Mouse (Mus musculus): ENCODE data around the gene H2-Ob. TPM values are rescaled to one million over a fixed set of nuclear protein-coding genes. Genes with fewer than 3 reads are reported as not detected.

Gene H2-Ob
- polyA plus RNA-seq, 1 experiment from 2014 or later = not detected

DNA sequence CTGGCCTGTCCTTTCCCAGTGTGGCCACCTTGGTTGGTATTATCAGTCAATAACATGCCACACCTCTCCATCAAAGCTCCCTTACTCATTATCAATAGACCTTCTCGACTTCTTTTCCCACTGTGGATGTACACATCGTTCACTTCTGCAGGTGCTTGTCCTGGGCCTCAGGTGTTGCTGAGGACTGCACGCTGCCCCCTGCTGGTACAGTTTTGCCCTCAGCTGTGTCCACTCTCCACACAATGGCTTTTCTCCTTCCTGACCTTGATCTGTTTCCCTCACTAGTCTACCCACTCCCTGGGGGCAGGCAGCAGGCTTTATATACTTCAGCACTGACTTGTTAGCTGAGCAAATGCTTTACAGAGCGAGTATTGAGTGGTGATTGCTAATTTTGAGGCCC lies 47.1 kb downstream of the H2-Ob start:
- Histone ChIP-seq H3K27me3 (peaks cover 8% of the 10 kb centered on the region), H3K9me3 (no peaks in the 10 kb centered on the region)
- WGBS = 53% methylated on average over 4 of the region's 4 CpGs

DNA sequence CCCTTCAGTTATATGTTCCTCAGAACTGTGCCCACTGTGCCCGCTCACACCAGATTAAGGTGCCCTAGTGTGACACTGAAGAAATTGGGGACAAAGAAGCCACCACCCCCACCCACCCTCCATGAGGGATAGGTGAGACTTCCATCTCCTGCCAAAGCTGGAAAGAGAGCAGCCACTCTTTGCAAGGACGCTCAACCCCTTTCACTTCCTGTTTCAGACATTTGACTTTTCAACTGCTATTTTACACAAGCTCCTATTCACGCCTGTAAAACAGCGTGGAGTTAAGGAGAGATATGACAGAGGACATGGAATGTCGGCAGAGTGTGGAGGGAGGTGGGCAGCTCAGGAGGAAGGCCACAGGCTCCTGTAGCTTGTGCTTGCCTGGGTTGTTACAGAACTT lies 47.8 kb downstream of the H2-Ob start:
- H3K4me3 ChIP-seq (replicated peaks) = no peak overlapping the region
- no peaks in the 10 kb centered on the region for H3K36me3 ChIP-seq
- no peak for ATAC-seq (ENCODE audit: insufficient number of reproducible peaks, insufficient read depth, low FRiP score, low TSS enrichment, low read depth)
- H3K9ac ChIP-seq (replicated peaks) = no peak overlapping the region
- H3K27me3 ChIP-seq = peaks cover 7% of the 10 kb centered on the region
- H3K4me2 ChIP-seq = no peak overlapping the region
- H3K27ac ChIP-seq = no peak overlapping the region
- H3K4me1 ChIP-seq (replicated peaks) = no peaks in the 10 kb centered on the region
- no peaks in the 10 kb centered on the region for H3K9me3 ChIP-seq
- 79% methylated on average over 5 of the region's 5 CpGs for WGBS

More for the DNA sequence above, 47.1 kb downstream of the H2-Ob start:
- Histone ChIP-seq H3K27ac (no peak overlapping the region), H3K4me1 (replicated peaks) (no peaks in the 10 kb centered on the region), H3K4me3 (replicated peaks) (no peak overlapping the region), H3K9ac (replicated peaks) (no peak overlapping the region), H3K36me3 (no peaks in the 10 kb centered on the region), H3K4me2 (no peak overlapping the region)
- no peak for ATAC-seq (ENCODE audit: insufficient number of reproducible peaks, insufficient read depth, low FRiP score, low TSS enrichment, low read depth)

DNA sequence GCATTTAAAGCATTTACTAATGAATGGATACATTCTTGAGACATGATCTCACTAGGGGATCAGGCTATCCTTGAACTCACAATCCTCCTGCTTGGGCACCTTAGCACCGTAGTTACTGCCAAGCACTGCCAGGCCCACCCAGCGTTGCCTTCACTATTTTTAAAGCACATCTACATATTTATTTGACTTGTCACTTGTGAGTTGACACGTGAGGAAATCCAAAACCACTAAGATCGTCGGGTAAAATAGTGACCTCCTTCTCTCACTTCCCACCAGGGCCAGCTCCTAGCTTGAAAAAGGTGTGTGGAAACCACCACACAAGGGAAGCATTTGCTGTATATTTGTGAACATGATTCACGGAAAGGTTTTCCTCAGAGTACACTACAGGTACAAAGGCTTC lies 48.3 kb downstream of the H2-Ob start:
- Histone ChIP-seq H3K36me3 (no peaks in the 10 kb centered on the region), H3K27me3 (peaks cover 7% of the 10 kb centered on the region), H3K4me2 (no peak overlapping the region), H3K4me3 (replicated peaks) (no peak overlapping the region), H3K4me1 (replicated peaks) (no peaks in the 10 kb centered on the region), H3K9me3 (no peaks in the 10 kb centered on the region), H3K9ac (replicated peaks) (no peak overlapping the region), H3K27ac (no peak overlapping the region)
- WGBS = 66% methylated on average over 6 of the region's 6 CpGs
- ATAC-seq (ENCODE audit: insufficient number of reproducible peaks, insufficient read depth, low FRiP score, low TSS enrichment, low read depth) = no peak

DNA sequence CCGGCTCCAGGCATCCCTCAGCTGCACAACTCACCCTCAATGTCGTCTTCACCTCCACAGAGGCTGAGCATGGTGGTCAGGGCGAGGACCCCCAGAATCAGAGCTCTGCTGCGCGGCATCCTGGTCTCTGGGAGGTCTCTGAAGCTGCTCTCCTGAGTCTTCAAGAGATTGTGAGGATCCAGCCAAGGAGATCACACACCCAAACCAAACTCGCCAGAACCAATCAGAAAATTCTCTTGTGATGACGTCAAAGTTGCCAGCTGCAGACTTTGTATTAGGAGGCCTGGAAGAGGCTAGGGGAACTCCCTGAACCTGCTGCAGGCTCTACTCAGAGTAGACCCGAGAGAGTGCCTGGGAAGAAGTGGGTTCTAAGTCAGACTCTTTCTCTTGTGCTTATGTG lies 48.9 kb downstream of the H2-Ob start, which contains the start of gene H2-Aa:
Gene H2-Aa (minus strand): TSS at position 176 of the 400 bp plus-strand sequence.
- no peak within 1 kb of the TSS for H3K9ac ChIP-seq (replicated peaks)
- no peak for ATAC-seq (ENCODE audit: insufficient number of reproducible peaks, insufficient read depth, low FRiP score, low TSS enrichment, low read depth)
- WGBS = 19% methylated on average over 8 of the region's 8 CpGs
- H3K4me1 ChIP-seq (replicated peaks) = no peaks in the 10 kb centered on the region
- no peak within 1 kb of the TSS for H3K27ac ChIP-seq
- H3K9me3 ChIP-seq = no peaks in the 10 kb centered on the region
- peaks cover 3% of the 10 kb centered on the region; the same call in 1 of the 2 replicates for H3K27me3 ChIP-seq
- no peaks in the 10 kb centered on the region for H3K36me3 ChIP-seq
- no peak within 1 kb of the TSS for H3K4me2 ChIP-seq
- H3K4me3 ChIP-seq (replicated peaks) = no peak within 1 kb of the TSS

DNA sequence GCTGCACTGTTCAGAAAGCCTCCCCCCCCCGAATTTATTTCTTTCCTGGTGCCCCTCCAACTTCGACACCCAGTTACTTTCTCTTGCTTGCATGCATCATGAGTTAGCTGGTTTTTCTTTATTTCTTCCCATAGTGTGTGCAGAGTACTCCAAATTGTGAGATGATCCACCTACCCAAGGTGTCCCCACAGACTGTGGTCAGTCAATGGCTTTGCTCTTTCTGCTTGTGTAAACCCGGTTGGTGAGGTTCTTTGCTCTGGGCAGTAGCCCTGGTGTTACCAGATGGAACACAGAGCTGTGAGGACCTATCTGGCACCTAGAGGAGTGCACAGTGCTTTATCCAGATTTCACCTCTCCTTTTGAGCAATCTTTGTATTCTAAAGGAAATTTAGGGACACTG lies 49.4 kb downstream of the H2-Ob start:
- H3K27me3 ChIP-seq = peaks cover 3% of the 10 kb centered on the region; the same call in 1 of the 2 replicates
- H3K27ac ChIP-seq = no peak overlapping the region
- H3K36me3 ChIP-seq = no peaks in the 10 kb centered on the region
- ATAC-seq (ENCODE audit: insufficient number of reproducible peaks, insufficient read depth, low FRiP score, low TSS enrichment, low read depth) = no peak
- 70% methylated on average over 3 of the region's 3 CpGs for WGBS
- H3K4me3 ChIP-seq (replicated peaks) = no peak overlapping the region
- H3K9ac ChIP-seq (replicated peaks) = no peak overlapping the region
- H3K4me1 ChIP-seq (replicated peaks) = no peaks in the 10 kb centered on the region
- no peaks in the 10 kb centered on the region for H3K9me3 ChIP-seq
- H3K4me2 ChIP-seq = no peak overlapping the region

DNA sequence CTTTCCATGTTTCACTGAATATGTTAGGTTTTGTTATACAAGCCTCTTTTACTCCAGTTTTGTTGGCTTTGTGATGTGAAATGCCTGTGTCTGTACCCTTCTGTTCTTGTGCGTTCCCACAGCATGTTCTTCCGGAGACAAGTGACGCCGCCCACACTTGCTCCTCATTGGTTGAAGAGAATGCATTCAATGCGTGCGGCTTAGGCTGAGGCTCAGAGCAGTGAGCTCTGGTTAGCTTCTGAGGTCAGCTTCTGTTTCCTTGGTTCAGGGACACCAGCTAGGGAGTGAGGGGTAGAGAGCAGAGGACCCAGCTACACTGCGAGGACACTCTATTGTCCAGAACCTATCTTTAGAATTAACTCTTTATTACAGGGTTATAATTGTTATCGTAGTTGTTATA lies 52.9 kb downstream of the H2-Ob start:
- ATAC-seq (ENCODE audit: insufficient number of reproducible peaks, insufficient read depth, low FRiP score, low TSS enrichment, low read depth) = peak; percentile 87; the same call in 1 of the 2 replicates
- Histone ChIP-seq H3K4me2 (no peak overlapping the region), H3K4me3 (replicated peaks) (no peak overlapping the region), H3K9me3 (no peaks in the 10 kb centered on the region), H3K4me1 (replicated peaks) (no peaks in the 10 kb centered on the region), H3K36me3 (no peaks in the 10 kb centered on the region), H3K9ac (replicated peaks) (no peak overlapping the region), H3K27me3 (peaks cover 1% of the 10 kb centered on the region; the same call in 1 of the 2 replicates), H3K27ac (no peak overlapping the region)
- WGBS = 18% methylated on average over 8 of the region's 8 CpGs

DNA sequence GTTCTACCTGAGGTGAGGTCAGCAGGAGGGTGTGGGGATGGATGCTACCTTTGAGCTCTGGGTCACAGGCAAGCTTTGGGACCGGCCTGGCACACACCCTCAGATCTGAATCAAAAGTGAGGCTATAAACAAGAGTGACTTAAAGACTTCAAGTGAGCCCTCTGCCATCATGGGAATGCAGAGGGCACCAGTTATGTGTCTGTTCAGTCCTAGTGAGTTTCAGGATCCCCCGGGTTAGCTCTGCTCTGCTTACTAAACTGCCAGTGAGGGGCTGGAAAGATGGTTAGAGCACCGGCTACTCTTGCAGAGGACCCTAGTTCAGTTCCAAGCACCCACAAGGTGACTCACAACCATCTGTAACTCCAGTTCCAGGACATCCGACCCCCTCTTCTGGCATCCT lies 53.9 kb downstream of the H2-Ob start:
- 84% methylated on average over 4 of the region's 4 CpGs for WGBS
- Histone ChIP-seq H3K4me3 (replicated peaks) (no peak overlapping the region), H3K9ac (replicated peaks) (no peak overlapping the region), H3K36me3 (no peaks in the 10 kb centered on the region), H3K4me1 (replicated peaks) (no peaks in the 10 kb centered on the region), H3K4me2 (no peak overlapping the region), H3K9me3 (no peaks in the 10 kb centered on the region), H3K27ac (no peak overlapping the region), H3K27me3 (peaks cover 4% of the 10 kb centered on the region; the same call in 1 of the 2 replicates)
- ATAC-seq (ENCODE audit: insufficient number of reproducible peaks, insufficient read depth, low FRiP score, low TSS enrichment, low read depth) = no peak

DNA sequence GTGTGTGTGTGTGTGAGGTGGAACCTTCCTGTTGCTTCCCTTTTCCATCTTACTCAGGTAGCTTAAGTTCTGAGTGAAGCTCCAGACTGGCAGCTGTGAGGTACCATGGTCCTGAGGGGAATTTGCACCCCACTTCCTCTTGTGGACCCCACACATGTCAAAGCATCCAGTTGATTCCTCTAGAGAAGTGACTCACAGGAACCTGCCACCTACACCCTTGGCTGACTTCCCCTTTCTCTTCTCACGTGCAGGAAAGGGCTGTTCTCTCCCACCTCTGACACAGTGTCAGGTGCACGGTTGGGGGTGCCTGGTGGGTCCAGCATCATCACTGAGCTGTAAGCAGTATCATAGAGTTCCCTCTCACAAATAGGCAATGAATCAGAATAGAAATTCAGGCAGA lies 54.8 kb downstream of the H2-Ob start:
- H3K36me3 ChIP-seq = no peaks in the 10 kb centered on the region
- no peaks in the 10 kb centered on the region for H3K4me1 ChIP-seq (replicated peaks)
- H3K27ac ChIP-seq = no peak overlapping the region
- ATAC-seq (ENCODE audit: insufficient number of reproducible peaks, insufficient read depth, low FRiP score, low TSS enrichment, low read depth) = no peak
- no peak overlapping the region for H3K4me2 ChIP-seq
- no peak overlapping the region for H3K4me3 ChIP-seq (replicated peaks)
- H3K9me3 ChIP-seq = no peaks in the 10 kb centered on the region
- H3K9ac ChIP-seq (replicated peaks) = no peak overlapping the region
- peaks cover 4% of the 10 kb centered on the region; the same call in 1 of the 2 replicates for H3K27me3 ChIP-seq
- WGBS = 53% methylated on average over 2 of the region's 2 CpGs

DNA sequence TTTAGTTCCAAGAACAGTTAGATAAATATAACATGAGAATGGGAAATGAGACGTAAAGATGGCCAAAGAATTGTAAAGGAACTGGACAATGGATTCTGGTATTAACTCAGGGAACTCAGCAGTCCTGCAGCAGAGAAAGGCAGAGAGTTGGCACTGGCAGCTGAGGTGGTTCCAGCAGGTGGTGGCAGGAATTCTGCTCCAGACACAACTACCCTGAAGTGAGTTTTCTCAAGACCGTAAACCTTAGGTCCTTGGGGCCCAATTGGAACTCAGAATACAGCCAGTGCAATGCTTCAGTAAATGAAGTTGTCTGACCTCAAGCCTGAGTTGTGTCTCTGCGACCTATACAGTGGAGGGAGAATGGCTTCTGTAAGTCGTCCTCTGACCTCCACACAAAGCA lies 55.5 kb downstream of the H2-Ob start:
- H3K27me3 ChIP-seq = peaks cover 4% of the 10 kb centered on the region; the same call in 1 of the 2 replicates
- WGBS = 62% methylated on average over 4 of the region's 4 CpGs
- no peaks in the 10 kb centered on the region for H3K36me3 ChIP-seq
- H3K4me1 ChIP-seq (replicated peaks) = no peaks in the 10 kb centered on the region
- no peak overlapping the region for H3K9ac ChIP-seq (replicated peaks)
- ATAC-seq (ENCODE audit: insufficient number of reproducible peaks, insufficient read depth, low FRiP score, low TSS enrichment, low read depth) = no peak
- no peaks in the 10 kb centered on the region for H3K9me3 ChIP-seq
- H3K4me3 ChIP-seq (replicated peaks) = no peak overlapping the region
- H3K4me2 ChIP-seq = no peak overlapping the region
- H3K27ac ChIP-seq = no peak overlapping the region

DNA sequence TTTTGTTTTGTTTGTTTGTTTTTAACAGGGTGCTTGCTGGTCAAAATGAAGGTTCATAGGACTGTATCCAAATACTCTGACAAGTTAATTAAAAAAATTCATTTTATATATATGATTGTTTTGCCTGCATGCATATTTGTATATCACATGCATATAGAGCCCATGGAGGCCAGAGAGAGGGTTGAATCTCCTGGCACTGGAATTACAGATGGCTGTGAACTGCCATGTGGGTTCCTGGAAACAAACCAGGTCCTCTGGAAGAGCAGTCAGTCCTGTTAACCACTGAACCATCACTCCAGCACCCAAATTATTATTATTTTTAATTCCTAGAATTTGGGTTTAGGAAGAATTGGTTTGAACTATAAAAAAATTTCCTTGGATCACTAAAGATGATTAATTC lies 56.6 kb downstream of the H2-Ob start:
- no peaks in the 10 kb centered on the region for H3K4me1 ChIP-seq (replicated peaks)
- H3K4me2 ChIP-seq = no peak overlapping the region
- ATAC-seq (ENCODE audit: insufficient number of reproducible peaks, insufficient read depth, low FRiP score, low TSS enrichment, low read depth) = no peak
- no peaks in the 10 kb centered on the region for H3K9me3 ChIP-seq
- peaks cover 4% of the 10 kb centered on the region; the same call in 1 of the 2 replicates for H3K27me3 ChIP-seq
- no peak overlapping the region for H3K27ac ChIP-seq
- H3K4me3 ChIP-seq (replicated peaks) = no peak overlapping the region
- no peak overlapping the region for H3K9ac ChIP-seq (replicated peaks)
- H3K36me3 ChIP-seq = no peaks in the 10 kb centered on the region

DNA sequence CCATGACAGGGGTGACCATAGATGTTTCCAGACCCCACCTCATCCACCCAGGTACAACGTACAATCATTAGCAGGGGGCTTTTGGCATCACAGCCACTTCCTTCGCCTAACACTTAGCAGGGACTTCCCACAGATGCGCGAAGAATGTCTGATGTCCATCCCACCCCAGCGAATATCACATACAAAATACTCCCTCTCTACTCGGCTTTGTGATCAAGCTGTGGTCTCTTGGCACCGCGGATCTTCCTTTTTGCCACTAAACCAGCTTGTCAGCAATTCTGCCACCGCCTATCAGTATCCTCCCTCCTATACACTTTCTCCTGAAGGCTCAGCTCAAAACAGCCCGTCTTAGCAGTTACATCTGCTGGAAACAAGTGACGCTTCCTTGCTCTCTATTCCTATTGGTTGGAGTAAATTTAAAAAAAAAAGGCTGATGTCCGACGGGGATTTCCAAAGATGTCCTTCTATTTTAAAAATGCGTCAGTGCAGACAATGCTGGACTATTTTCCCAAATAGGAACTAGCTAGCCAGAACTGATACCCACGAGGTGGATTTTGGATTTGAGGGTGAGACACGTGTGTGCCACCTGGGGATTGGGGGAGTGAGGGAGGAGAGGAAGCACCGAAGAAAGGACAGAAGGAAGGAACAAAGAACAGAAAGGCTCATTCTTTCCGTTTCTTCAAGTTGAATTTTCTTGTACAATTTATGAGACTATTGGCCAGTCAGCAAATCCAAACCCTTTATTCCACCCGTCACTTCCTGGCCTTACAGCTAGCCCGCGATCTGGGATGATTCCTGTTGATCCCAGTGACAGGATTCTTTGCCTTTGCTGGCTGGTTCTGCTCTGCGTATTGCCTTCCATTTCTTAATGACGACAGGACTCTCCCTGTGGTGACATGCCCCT lies 57.4 kb downstream of the H2-Ob start:
- Histone ChIP-seq H3K4me2 (peak overlapping the region; percentile 51), H3K4me1 (replicated peaks) (no peaks in the 10 kb centered on the region), H3K4me3 (replicated peaks) (peak overlapping the region; percentile 36), H3K9ac (replicated peaks) (0 out of 2 replicates have a peak overlapping the region, but pooled peaks have one; percentile 14), H3K27me3 (peaks cover 4% of the 10 kb centered on the region; the same call in 1 of the 2 replicates), H3K9me3 (no peaks in the 10 kb centered on the region), H3K27ac (no peak overlapping the region), H3K36me3 (no peaks in the 10 kb centered on the region)
- no peak for ATAC-seq (ENCODE audit: insufficient number of reproducible peaks, insufficient read depth, low FRiP score, low TSS enrichment, low read depth)
- WGBS = 22% methylated on average over 23 of the region's 23 CpGs
